Mouse (Mus musculus): ENCODE data around the gene Glt28d2.

GRCm38 (mm10) chr3:85842177-85842880 is 45.0 kb downstream of the Glt28d2 start:
- TF ChIP-seq POLR2A (IDR thresholded peaks at IDR 0.05; ENCODE audit: low read depth, low read length) (no peak), CTCF (IDR thresholded peaks at IDR 0.05; ENCODE audit: borderline replicate concordance, insufficient read depth, low read length) (no peak)

Data from embryonic fibroblast, embryonic 13.5 days (primary cell).